Mouse (Mus musculus) embryonic fibroblast, embryonic 13.5 days (primary cell): Measurements from ENCODE around the gene Dok5.

Experiments used
- CTCF ChIP-seq: IDR thresholded peaks from 2 replicates; pipeline ENCODE4 v1.5.1; 2011; ENCODE audit warnings: mild to moderate bottlenecking, control low read depth, low read length, moderate library complexity, borderline replicate concordance; ENCODE audit not compliant: insufficient read depth
- POLR2A ChIP-seq: IDR thresholded peaks from 2 replicates; pipeline ENCODE4 v1.6.1; 2011; ENCODE audit warnings: low read depth, mild to moderate bottlenecking, control low read depth, low read length, moderate library complexity

GRCm38 (mm10) chr2:170887984-170888383, 156.4 kb downstream of the Dok5 start:
- no peak for TF ChIP-seq CTCF
- no peak for TF ChIP-seq POLR2A
